Mouse (Mus musculus) cerebellum, postnatal 4 days (tissue): ENCODE results near the gene Edc4.

Experiments used
- DNase-seq, 2 experiments: peaks; one replicate each; pipeline ENCODE4 v3.0.0; 2022; ENCODE audit warnings: low spot score in 2 of 2, mixed read lengths in 1 of 2

Gene Edc4

DNA sequence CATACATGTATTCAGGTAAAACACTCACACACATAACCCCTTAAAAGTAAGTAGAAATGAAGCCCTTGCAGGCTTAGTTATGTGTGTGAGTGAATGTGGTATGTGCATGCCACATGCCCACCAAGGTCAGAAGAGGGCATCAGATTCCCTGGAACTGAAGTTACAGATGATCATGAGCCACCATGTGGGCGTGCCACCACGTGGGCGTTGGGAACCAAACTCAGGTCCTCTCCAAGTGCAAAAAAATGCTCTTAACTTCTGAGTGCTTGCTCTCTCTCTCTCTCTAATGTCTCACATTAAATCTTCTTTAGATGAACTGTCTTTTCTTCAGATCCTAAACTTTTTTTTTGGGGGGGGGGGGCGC, 57.6 kb downstream of the Edc4 start, which contains the start of gene Psmb10:
Psmb10 (minus strand) TSS at position 139 of the 364 bp plus-strand sequence.
- DNase-seq, result no peak

DNA sequence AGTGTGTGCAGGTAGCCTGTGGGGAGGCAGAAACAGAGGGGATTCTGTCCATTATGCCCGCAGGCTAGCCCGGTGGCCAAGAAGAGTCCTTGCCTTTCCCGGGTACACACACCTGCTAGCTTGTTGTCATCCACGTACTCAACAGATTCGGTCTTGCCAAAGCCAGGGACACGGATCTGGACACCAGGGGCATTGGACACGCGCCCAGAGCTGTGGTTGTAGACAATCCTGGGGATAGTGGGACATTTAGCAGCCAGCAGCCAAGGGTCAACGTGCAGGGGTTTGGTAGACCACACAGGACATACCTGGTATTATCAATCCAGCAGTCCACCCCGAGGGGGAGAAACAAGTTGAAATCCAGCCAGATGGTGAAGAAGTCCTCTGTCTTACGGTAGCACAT, 61.3 kb downstream of the Edc4 start:
- DNase-seq, result no peak

DNA sequence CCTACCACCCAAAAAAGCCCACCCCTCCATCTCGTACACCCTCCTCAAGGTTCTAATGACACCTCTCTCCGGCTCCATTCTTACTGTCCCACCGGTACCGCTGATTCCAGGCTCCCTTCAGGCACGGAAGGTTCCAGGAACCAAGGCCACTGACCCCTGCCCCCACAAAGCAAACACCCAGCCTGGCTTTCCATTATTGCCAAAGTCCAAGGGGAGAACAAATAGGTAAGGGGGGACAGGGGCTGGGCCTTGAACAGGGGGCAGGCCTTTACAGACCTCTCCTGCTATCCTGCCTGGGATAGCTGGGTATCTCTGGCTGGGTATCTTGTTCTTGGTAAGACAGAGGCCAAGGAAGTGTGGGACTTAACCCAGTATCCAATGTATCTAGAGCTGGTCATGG, 61.9 kb downstream of the Edc4 start:
- DNase-seq, result no peak

DNA sequence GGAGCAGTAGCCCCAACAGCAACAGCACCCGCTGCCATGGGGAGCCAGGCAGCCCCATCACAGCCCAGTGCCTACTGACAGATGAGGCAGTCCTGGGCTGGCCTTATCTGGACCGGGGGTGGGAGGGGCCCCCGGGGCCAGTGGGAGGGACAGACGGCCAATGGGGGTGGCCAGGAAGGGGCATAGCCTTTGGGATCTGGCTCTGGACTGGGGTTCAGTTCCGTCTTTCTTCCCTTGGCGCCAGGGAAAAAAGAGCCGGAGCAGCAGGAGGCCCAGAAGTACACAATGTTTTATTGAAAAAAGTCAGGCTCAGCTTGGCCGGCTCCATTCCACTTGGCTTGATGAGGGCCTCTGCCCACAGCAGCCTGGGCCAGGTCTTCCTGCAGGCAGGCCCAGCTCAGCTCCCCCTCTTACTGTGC, 62.6 kb downstream of the Edc4 start, which contains the start of gene Lcat:
Lcat (minus strand) TSS at position 62 of the 419 bp plus-strand sequence.
- no peak for DNase-seq
